Comparison of ENCODE assay signal across 26 mouse cellular contexts in the genomic region with DNA sequence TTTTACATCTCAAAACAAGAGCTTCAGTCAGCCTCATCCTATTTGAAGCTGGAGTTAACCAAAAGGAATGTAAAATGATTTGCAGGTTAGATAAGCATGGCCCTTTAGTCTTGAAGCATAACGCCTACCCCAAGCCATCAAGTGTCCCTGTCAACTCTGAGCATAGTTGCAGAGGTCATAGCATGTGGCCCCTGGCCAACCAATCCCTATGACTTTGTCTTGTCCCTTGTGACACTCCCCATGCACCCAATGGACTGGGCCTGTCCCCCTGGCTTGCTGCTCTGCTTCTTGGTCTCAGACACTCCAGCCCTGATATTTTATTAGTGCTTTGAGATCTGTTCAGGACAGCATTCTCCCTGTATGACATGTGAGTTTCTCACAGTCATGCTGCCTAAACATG. TPM values are rescaled to one million over a fixed set of nuclear protein-coding genes. Genes with fewer than 3 reads are reported as not detected.
DNase-seq lines count a peak whose midpoint lies in the region; ATAC-seq and TF ChIP-seq lines count a peak whose summit lies in the region.
"Had no signal": no experiment of that assay in that cellular context is flagged by ENCODE, and none has a peak within 500 bp of the region (broad histone marks: within the 10 kb centered on the region; RNA-seq: fewer than 3 reads in every experiment).

No protein-coding gene starts in this region.

- H3K27me3 ChIP-seq in kidney, adult 2 months (replicated peaks; ENCODE audit: control insufficient read depth, insufficient read depth, low read length): no peaks in the 10 kb centered on the region
- peaks cover 4% of the 10 kb centered on the region; the same call in 1 of the 2 replicates for H3K27me3 ChIP-seq in kidney, embryonic 15.5 days
- no peaks in the 10 kb centered on the region for H3K27me3 ChIP-seq in liver, postnatal 0 days (ENCODE audit: insufficient read depth, low read length)
- H3K27me3 ChIP-seq in liver, embryonic 12.5 days (replicated peaks): no peaks in the 10 kb centered on the region
- H3K27me3 ChIP-seq: CH12.LX; forebrain, embryonic 13.5 days; Patski had no signal

- H3K36me3 ChIP-seq in kidney, adult 2 months (ENCODE audit: control insufficient read depth, insufficient read depth, low read length): no peaks in the 10 kb centered on the region
- H3K36me3 ChIP-seq in kidney, embryonic 15.5 days: no peaks in the 10 kb centered on the region
- no peaks in the 10 kb centered on the region for H3K36me3 ChIP-seq in liver, postnatal 0 days (replicated peaks; ENCODE audit: insufficient read depth, low read length)
- H3K36me3 ChIP-seq in liver, embryonic 12.5 days: no peaks in the 10 kb centered on the region
- H3K36me3 ChIP-seq: forebrain, embryonic 10.5 days; G1E; heart, embryonic 12.5 days; heart, embryonic 15.5 days had no signal

- ATAC-seq in kidney, embryonic 15.5 days (replicated peaks; ENCODE audit: low FRiP score): no peak
- peak; percentile 62; the same call in 1 of the 2 replicates for ATAC-seq in liver, postnatal 0 days
- no peak for ATAC-seq in liver, embryonic 12.5 days
- ATAC-seq: forebrain, embryonic 13.5 days; forebrain, embryonic 16.5 days; hindbrain, postnatal 0 days; inflammation-experienced regulatory T-cells, adult 6 months; Patski had no signal

- DNase-seq in gastrocnemius, adult 2 months: no peak
- no peak for DNase-seq in gastrocnemius, postnatal 25 days
- peak; percentile 47 for DNase-seq in kidney, adult 2 months
- DNase-seq in liver, postnatal 0 days: no peak
- no peak for DNase-seq in left cerebral cortex, postnatal 14 days (ENCODE audit: low spot score in 2 of 2)
- DNase-seq: adrenal gland, postnatal 14 days; B cell, adult 2 months; cerebellum, adult 18-20 months; cerebellum, adult 9-10 months; cerebellum, postnatal 14 days; gastrocnemius, postnatal 14 days; heart, postnatal 10 days; heart, postnatal 36 days had no signal

- no peak for TF ChIP-seq EP300 in liver, postnatal 0 days (IDR thresholded peaks at IDR 0.05; ENCODE audit: low read depth)

- WGBS in kidney, adult 2 months: 53% methylated on average over 1 of the region's 1 CpGs
- WGBS in kidney, embryonic 15.5 days: 75% methylated on average over 1 of the region's 1 CpGs
- 57% methylated on average over 1 of the region's 1 CpGs for WGBS in liver, postnatal 0 days (ENCODE audit: insufficient replicate concordance)
- WGBS in liver, embryonic 12.5 days (ENCODE audit: insufficient replicate concordance): 72% methylated on average over 1 of the region's 1 CpGs

- intact Hi-C loops in gastrocnemius, adult 2 months (cut with DNase I): no loop called here
- intact Hi-C loops in left cerebral cortex, postnatal 14 days (cut with DNase I): no loop called here

- TF ChIP-seq POLR2A in kidney, adult 2 months (IDR thresholded peaks at IDR 0.05; ENCODE audit: low read depth, low read length): no peak

- TF ChIP-seq CTCF in gastrocnemius, adult 2 months (IDR thresholded peaks at IDR 0.05): no peak
- no peak for TF ChIP-seq CTCF in kidney, adult 2 months (conservative IDR thresholded peaks at IDR 0.05; ENCODE audit: insufficient read depth, insufficient read length, low read depth, low read length)
- TF ChIP-seq CTCF in liver, postnatal 0 days (IDR thresholded peaks at IDR 0.05; ENCODE audit: low read depth): no peak

- H3K4me3 ChIP-seq in gastrocnemius, adult 2 months: no peak overlapping the region
- no peak overlapping the region for H3K4me3 ChIP-seq in kidney, adult 2 months (ENCODE audit: insufficient read depth, low read depth, low read length)
- no peak overlapping the region for H3K4me3 ChIP-seq in kidney, embryonic 15.5 days (replicated peaks)
- no peak overlapping the region for H3K4me3 ChIP-seq in liver, postnatal 0 days (ENCODE audit: low read depth, low read length)
- H3K4me3 ChIP-seq in liver, embryonic 12.5 days: no peak overlapping the region
- H3K4me3 ChIP-seq: forebrain, embryonic 10.5 days; forebrain, embryonic 13.5 days; heart, embryonic 12.5 days; heart, embryonic 15.5 days had no signal

- H3K9me3 ChIP-seq in kidney, embryonic 15.5 days (replicated peaks): no peaks in the 10 kb centered on the region
- H3K9me3 ChIP-seq in liver, postnatal 0 days (ENCODE audit: low read length): no peaks in the 10 kb centered on the region
- no peaks in the 10 kb centered on the region for H3K9me3 ChIP-seq in liver, embryonic 12.5 days (replicated peaks)
- H3K9me3 ChIP-seq: forebrain, embryonic 10.5 days; forebrain, embryonic 13.5 days; G1E; heart, embryonic 12.5 days; heart, embryonic 15.5 days had no signal

- no peak overlapping the region for H3K4me2 ChIP-seq in kidney, embryonic 15.5 days
- H3K4me2 ChIP-seq in liver, postnatal 0 days (ENCODE audit: low read depth, low read length): no peak overlapping the region
- H3K4me2 ChIP-seq in liver, embryonic 12.5 days: no peak overlapping the region
- H3K4me2 ChIP-seq: forebrain, embryonic 13.5 days; heart, embryonic 12.5 days; heart, embryonic 15.5 days; hindbrain, embryonic 14.5 days had no signal

- H3K4me1 ChIP-seq in kidney, adult 2 months (ENCODE audit: control insufficient read depth, insufficient read depth, low read length): peaks cover 16% of the 10 kb centered on the region
- peaks cover 21% of the 10 kb centered on the region for H3K4me1 ChIP-seq in kidney, embryonic 15.5 days
- H3K4me1 ChIP-seq in liver, postnatal 0 days (ENCODE audit: insufficient read depth): no peaks in the 10 kb centered on the region
- no peaks in the 10 kb centered on the region for H3K4me1 ChIP-seq in liver, embryonic 12.5 days
- H3K4me1 ChIP-seq: forebrain, embryonic 13.5 days; heart, embryonic 12.5 days; heart, embryonic 15.5 days had no signal

- peak overlapping the region; percentile 41; the same call in 1 of the 2 replicates for H3K27ac ChIP-seq in gastrocnemius, adult 2 months
- H3K27ac ChIP-seq in kidney, adult 2 months (ENCODE audit: insufficient read depth, low read depth, low read length): no peak overlapping the region
- H3K27ac ChIP-seq in kidney, embryonic 15.5 days: no peak overlapping the region
- no peak overlapping the region for H3K27ac ChIP-seq in liver, postnatal 0 days (ENCODE audit: low read depth)
- H3K27ac ChIP-seq in liver, embryonic 12.5 days: no peak overlapping the region
- H3K27ac ChIP-seq: forebrain, embryonic 10.5 days; forebrain, embryonic 13.5 days; heart, embryonic 15.5 days; hindbrain, embryonic 14.5 days; hindbrain, postnatal 0 days had no signal

- H3K9ac ChIP-seq in kidney, embryonic 15.5 days: no peak overlapping the region
- no peak overlapping the region for H3K9ac ChIP-seq in liver, postnatal 0 days (replicated peaks)
- H3K9ac ChIP-seq in liver, embryonic 12.5 days: no peak overlapping the region
- H3K9ac ChIP-seq: forebrain, embryonic 13.5 days; heart, embryonic 12.5 days; heart, embryonic 15.5 days; hindbrain, embryonic 14.5 days had no signal

RNA-seq across cellular contexts. Expression of a gene that starts 30.3 kb away (rescaled TPM):
- 10 to 100 TPM; 15.0 to 17.6 TPM for total RNA-seq in gastrocnemius, adult 2 months (2021)
- 10 to 100 TPM; 12.5 to 14.7 TPM for total RNA-seq in gastrocnemius, postnatal 25 days (2021)
- 31.7 and 37.6 TPM in 2 replicates for polyA plus RNA-seq in kidney, adult 2 months (2012; rRNA removed)
- 7.1 and 8.2 TPM in 2 replicates for polyA plus RNA-seq in kidney, embryonic 15.5 days (2015; fragmentation: Nextera tagmentation; extraction: Ambion mirVana)
- polyA plus RNA-seq in liver, postnatal 0 days (2015; fragmentation: Nextera tagmentation; extraction: Ambion mirVana): 1.5 and 2.8 TPM in 2 replicates
- 1.7 and 1.8 TPM in 2 replicates for polyA plus RNA-seq in liver, embryonic 12.5 days (2016; fragmentation: Nextera tagmentation; extraction: Ambion mirVana)
- total RNA-seq in left cerebral cortex, postnatal 14 days (2021): 10 to 100 TPM; 18.9 to 26.2 TPM
- total RNA-seq: CH12.LX had no signal
- polyA plus RNA-seq: G1E had no signal
